In the genomic region with DNA sequence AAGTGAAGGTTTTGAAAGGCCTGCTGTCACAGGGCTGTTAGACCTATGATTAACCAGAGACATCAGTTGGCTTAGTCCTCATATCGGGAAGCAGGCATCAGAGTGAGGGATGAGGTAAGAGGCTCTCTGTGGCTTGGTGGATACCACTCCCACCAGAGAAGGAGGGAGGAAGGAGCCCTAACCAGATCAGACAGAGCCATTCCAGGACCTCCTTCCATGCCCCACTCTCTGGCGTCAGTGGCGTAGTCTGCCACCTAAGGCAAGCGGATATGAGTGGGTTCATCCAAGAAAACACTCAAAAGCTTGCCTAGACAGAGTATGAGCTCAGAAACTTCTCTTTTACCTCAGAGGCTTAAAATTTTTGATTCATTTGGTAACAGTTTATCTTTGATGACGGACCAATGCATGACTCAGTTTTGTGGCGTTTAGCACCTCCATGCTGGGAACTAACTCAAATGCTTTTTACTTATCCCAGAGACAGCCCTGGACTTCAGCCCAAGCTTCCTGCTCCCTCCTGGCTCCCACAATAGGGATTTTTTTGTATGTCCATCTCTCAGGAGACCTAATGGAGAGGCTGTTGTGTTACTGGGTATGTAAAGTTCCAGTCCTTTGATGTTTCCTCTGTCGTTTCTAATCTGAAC, we compare ENCODE assay signal across 21 mouse cellular contexts.
DNase-seq lines count a peak whose midpoint lies in the region; ATAC-seq and TF ChIP-seq lines count a peak whose summit lies in the region.
"Had no signal": no experiment of that assay in that cellular context is flagged by ENCODE, and none has a peak within 500 bp of the region (broad histone marks: within the 10 kb centered on the region; RNA-seq: fewer than 3 reads in every experiment).

No protein-coding gene starts in this region.

- TF ChIP-seq CTCF in embryonic fibroblast, embryonic 13.5 days (IDR thresholded peaks at IDR 0.05; ENCODE audit: borderline replicate concordance, insufficient read depth, low read length): no peak

- H3K36me3 ChIP-seq in heart, embryonic 12.5 days: no peaks in the 10 kb centered on the region
- H3K36me3 ChIP-seq: forebrain, embryonic 10.5 days; hindbrain, embryonic 13.5 days; midbrain, embryonic 12.5 days; neural tube, embryonic 15.5 days had no signal

- no peaks in the 10 kb centered on the region for H3K27me3 ChIP-seq in heart, embryonic 12.5 days (replicated peaks)
- H3K27me3 ChIP-seq: hindbrain, embryonic 13.5 days; midbrain, embryonic 12.5 days; neural tube, embryonic 15.5 days had no signal

- no peak overlapping the region for H3K4me3 ChIP-seq in heart, embryonic 12.5 days
- H3K4me3 ChIP-seq in embryonic fibroblast, embryonic 13.5 days (ENCODE audit: insufficient read depth, low read length): no peak overlapping the region
- H3K4me3 ChIP-seq: forebrain, embryonic 10.5 days; hindbrain, embryonic 13.5 days; midbrain, embryonic 12.5 days; neural tube, embryonic 15.5 days had no signal

- no peak for ATAC-seq in heart, embryonic 12.5 days (ENCODE audit: insufficient number of reproducible peaks, low FRiP score)

- no peak overlapping the region for H3K4me2 ChIP-seq in heart, embryonic 12.5 days
- H3K4me2 ChIP-seq: hindbrain, embryonic 13.5 days; midbrain, embryonic 12.5 days; neural tube, embryonic 15.5 days had no signal

- H3K4me1 ChIP-seq in heart, embryonic 12.5 days (replicated peaks): peaks cover 4% of the 10 kb centered on the region; the same call in 1 of the 2 replicates
- H3K4me1 ChIP-seq in embryonic fibroblast, embryonic 13.5 days (ENCODE audit: control insufficient read depth, insufficient read depth, low read length): peaks cover 3% of the 10 kb centered on the region; the same call in 1 of the 2 replicates
- H3K4me1 ChIP-seq: forebrain, embryonic 10.5 days; hindbrain, embryonic 13.5 days; midbrain, embryonic 12.5 days; neural tube, embryonic 15.5 days had no signal

- intact Hi-C loops in left cerebral cortex, postnatal 14 days (cut with DNase I): no loop called here

- H3K9ac ChIP-seq in heart, embryonic 12.5 days: no peak overlapping the region
- H3K9ac ChIP-seq: hindbrain, embryonic 13.5 days; midbrain, embryonic 12.5 days; neural tube, embryonic 15.5 days had no signal

- peak; percentile 1 for DNase-seq in heart, adult 8-10 months (ENCODE audit: low spot score)
- DNase-seq in 3T3-L1 (ENCODE audit: low read depth, low spot score): peak; percentile 82
- DNase-seq in lung, postnatal 14 days: peak; percentile 43
- DNase-seq in left cerebral cortex, postnatal 14 days (ENCODE audit: low spot score in 2 of 2): no peak
- DNase-seq in layer of hippocampus, adult 8-10 months (ENCODE audit: low spot score in 2 of 2): no peak
- DNase-seq in ovary, postnatal 10 days (ENCODE audit: low spot score): no peak
- DNase-seq: adrenal gland, adult 2 months; B cell, adult 2 months; cerebellum, adult 11 months; cerebellum, postnatal 25 days; kidney, adult 9 months; layer of hippocampus, postnatal 36 days; left cerebral cortex, postnatal 4 days; thymus, postnatal 36 days had no signal

- H3K9me3 ChIP-seq in heart, embryonic 12.5 days (replicated peaks): no peaks in the 10 kb centered on the region
- H3K9me3 ChIP-seq: forebrain, embryonic 10.5 days; hindbrain, embryonic 13.5 days; midbrain, embryonic 12.5 days; neural tube, embryonic 15.5 days had no signal

- H3K27ac ChIP-seq in heart, embryonic 12.5 days (ENCODE audit: poor library complexity, severe bottlenecking): no peak overlapping the region
- H3K27ac ChIP-seq in embryonic fibroblast, embryonic 13.5 days (ENCODE audit: insufficient read depth, low read length): peak overlapping the region; percentile 90
- H3K27ac ChIP-seq: forebrain, embryonic 10.5 days; hindbrain, embryonic 13.5 days; macrophage; midbrain, embryonic 12.5 days; neural tube, embryonic 15.5 days had no signal

- TF ChIP-seq POLR2A in embryonic fibroblast, embryonic 13.5 days (IDR thresholded peaks at IDR 0.05; ENCODE audit: low read depth, low read length): no peak

- 56% methylated on average over 7 of the region's 7 CpGs for WGBS in heart, embryonic 12.5 days

Comparison
In these comparisons a context has a peak if more than half of its experiments do, and no peak if none do; other contexts are left out.
1. DNase-seq: peak in heart, adult 8-10 months (single experiment), 3T3-L1 (single experiment) and lung, postnatal 14 days (single experiment); none in left cerebral cortex, postnatal 14 days (0 of 2), layer of hippocampus, adult 8-10 months (0 of 2) and ovary, postnatal 10 days (single experiment).